Mouse (Mus musculus): Measurements from ENCODE around the gene Dzip1l.
A peak's percentile ranks its signal among the peaks of the same experiment; 100 is the strongest.

Gene Dzip1l

DNA sequence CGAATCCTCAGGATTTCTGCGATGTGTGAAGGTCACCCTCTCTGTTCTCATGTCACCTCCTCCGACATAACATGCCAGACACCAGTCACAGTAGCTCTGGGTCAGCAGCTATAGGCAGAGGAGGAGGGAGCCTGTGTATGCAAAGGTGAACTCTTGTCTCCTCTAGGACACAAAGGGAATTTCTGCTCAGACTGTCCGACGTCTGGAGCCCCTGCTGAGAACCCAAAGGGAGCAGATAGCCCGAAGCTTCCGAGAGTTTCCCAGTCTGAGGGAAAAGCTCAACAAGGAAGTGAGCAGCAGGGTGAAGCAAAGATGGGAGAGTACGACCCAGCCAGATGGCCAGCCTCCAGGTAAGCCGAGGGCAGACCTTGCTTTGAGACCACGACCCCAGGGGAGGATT lies 31.5 kb downstream of the Dzip1l start:
- DNase-seq (ENCODE audit: low read depth) = no peak

DNA sequence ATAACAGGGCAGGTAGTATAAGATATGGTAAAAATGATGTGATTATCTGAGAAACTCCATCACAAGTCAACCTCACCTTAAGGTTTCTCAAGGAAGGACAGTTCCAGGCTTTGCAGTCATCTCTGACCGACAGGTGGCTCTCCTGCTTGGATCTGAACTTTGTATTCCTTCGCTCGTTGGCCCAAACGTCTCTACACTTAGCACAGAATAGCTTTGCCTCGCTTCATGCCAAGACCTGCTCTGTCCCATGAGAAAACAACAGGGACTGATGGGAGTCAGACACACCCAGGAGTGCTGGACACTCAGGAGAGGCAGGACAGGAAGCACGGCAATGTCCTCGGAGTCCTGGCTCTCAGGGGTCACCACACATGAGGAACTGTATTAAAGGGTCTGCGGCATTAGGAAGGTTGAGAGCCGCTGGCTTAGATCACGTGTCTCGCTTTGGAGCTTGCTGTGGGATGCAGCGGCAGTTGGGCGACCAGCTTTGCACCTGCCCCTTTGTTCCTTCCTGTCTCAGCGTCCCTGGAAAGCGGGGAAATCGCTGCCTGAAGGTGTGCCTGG lies 32.4 kb downstream of the Dzip1l start:
- no peak for DNase-seq (ENCODE audit: low read depth)

DNA sequence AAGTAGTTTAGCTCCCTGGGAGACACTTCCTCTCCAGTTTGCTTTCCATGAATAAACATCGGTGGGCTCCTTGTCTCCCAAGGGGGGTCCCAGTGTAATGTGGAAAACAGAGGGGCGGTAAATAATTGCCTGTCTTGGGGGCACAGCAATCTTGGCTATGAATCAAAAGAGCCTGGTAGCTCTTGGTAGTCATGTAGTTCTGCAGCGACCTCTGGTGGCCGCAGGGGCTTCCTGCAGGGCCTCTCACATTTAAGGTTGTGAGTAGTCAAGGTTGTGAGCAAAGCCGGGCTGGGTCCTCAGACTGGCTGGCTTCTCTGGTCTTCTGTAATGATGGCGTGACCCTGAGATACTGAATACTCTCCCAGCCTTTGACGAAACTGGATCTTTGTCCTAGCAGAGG lies 33.1 kb downstream of the Dzip1l start:
- DNase-seq (ENCODE audit: low read depth) = peak; percentile 56

DNA sequence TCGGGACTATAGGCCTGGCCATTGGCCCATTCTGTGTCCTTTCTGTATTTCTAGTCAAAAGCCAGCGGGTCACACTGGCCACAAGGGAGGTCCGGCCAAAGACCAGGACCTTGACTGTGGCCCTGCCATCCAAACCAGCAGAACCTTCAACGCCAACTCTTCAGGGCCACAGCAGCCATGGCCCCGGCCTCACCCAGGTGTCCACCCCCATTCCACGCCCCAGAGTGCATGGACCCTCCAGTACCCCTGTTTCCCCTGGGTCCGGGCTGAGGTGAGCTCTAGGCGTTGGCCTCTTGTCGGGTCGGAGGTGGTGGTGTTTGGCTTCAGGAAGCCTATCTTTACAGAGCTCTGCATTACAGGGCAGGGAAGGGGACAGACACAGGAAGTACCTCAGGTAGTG lies 33.6 kb downstream of the Dzip1l start:
- DNase-seq (ENCODE audit: low read depth) = no peak

DNA sequence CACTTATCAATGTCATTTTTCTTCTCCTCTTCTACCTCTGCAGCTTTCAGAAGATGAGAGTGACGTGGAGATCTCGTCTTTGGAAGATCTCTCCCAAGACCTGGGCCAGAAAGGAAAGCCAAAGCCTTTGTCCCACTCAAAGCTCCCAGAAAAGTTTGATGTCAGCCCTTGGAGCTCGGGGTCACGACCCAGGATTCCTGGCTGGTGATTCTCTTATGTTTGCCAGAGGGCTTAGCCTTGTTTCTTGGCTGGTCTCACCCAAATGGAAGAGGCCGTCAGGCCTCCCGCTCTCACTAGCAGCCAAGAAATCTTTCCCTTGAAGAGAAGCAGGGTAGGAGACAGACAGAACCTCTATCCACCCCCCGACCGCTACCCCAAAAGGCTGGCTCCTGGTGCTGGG lies 38.3 kb downstream of the Dzip1l start:
- no peak for DNase-seq (ENCODE audit: low read depth)

DNA sequence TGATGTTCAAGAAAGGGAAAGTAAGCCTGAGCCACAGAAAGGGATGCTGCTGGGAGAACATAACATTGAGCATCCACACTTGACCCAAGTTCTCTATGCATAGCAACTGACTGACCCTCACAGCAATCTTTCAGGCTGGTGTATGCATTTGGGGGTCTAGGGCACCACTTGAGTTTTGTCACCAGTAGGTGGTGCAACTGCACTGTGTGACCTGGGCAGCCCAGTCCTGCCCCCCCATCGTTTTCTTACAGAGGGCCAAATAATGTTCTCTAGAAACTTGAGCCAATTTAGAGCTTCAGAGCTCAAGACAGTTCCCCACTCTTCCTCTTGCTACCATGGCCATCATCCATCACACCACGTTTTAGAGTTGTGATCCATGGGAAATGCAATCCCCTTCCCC lies 42.3 kb downstream of the Dzip1l start:
- DNase-seq (ENCODE audit: low read depth) = no peak

DNA sequence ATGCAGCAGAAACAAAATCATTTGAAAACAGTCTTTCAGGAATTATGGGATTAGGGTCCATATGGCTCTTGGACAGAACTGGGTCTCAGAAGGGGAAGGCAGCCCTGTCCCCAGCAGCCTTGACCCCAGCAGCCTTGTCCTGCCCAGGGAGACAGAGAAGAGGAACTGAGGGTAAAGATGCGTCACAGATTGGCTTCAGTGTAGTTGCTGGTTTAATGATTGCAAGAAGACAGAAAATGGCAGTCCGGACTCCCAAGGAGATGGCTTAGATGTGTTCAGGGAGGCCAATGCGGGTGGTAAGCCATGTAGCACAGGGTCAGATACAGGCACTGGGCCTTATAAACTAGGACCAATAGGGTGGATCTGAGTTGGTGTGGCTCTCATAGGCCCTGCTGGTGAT lies 46.4 kb downstream of the Dzip1l start:
- DNase-seq (ENCODE audit: low read depth) = no peak

DNA sequence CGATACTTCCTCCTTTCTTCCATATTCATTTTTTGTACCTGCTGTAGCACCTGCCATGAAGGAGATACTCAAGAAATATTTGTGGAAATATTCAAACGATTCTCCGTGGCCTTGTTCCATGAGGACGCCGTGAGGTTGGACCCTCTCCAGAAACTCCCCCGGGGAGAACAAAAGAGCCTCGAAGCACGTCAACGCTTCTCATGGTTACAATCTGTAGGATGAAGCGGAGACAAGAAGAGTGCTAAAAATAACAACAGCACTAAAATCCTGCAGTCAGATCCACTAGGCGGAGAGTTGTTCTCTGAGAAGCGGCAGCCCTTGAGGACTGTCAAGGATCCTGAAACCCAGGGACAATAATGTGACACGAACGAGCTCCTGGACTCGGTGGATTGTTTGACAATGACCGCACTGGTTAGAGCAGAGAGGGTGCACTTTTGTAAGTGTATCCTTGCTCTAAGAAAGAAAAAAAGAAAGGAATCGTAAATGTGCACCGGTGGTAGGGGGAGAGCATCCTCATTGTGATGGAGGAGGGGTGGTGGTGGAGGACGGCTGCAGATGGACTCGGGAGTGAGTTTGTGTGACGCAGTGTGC lies 52.8 kb downstream of the Dzip1l start:
- DNase-seq (ENCODE audit: low read depth) = no peak

DNA sequence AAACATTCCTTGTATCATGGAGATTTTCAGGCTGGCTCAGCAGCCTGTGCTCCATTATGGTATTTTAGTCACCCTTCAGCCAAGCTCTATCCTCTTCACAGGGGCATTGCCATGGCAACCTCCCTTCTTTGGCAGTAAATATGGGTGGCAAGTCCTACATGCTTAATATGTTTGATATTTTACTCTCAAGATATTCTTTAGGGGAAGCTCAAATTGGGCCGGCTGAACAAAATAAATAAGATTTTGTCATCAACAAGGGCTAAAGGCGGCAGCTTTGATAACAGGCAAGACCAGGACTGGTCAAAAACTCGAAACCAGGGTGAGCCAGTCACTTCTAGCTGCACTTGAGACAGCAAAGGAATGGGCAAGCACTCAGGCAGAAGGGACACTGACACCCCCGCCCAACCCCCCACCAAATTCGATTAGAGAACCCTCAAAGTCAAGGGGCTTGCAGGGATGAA lies 55.8 kb downstream of the Dzip1l start:
- DNase-seq (ENCODE audit: low read depth) = no peak

DNA sequence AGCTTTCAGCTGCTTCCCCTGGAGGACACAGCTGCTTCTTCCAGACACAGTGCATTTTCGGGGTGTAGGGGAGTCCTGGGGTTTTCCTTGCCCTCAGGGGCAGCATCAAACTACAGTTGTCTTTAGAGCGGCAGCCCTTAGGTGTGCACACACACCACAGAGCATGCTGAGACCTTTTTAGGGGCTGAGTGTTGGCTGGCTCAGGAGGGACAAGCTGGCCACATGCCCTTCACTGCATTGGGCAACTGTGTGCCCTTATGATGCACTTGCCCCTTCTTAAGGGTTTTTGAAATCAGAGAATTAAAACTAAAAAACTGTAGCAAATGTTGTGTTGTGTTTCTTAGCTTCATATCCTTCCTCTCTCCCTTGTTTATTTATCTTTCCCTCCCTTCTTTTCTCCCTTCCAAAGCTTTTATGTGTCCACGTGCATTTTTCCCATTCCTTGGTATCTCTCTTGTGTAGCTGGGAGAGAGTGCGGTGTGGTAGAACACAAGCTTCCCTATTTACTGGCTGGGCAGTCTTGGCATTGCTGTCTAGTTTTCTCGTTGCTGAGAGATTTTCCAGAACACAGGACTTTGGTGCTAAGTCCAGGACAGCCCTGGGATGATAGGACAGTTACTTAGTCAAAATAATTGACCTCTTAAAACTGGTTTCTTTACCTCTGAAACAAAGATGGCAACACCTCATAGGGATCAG lies 56.4 kb downstream of the Dzip1l start:
- DNase-seq (ENCODE audit: low read depth) = no peak

DNA sequence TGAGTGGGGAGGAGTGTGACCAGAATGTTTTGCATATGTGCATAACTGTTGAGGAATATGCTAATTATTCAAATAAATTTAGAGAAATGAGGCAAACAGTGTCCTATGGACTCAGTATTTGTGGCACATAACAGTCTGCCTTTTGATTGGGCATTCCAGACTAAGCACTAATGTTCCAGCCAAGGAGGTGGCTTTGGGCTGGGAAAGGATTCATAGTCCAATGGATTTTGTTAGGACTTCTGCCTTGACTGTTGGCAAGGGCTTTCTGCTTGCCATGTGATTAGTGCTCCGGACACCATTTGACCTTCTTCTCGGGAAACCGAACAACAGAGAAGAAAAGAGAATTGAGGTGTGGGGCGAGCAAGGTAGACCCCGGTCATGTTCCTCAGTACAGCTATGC lies 60.5 kb downstream of the Dzip1l start:
- DNase-seq (ENCODE audit: low read depth) = no peak

DNA sequence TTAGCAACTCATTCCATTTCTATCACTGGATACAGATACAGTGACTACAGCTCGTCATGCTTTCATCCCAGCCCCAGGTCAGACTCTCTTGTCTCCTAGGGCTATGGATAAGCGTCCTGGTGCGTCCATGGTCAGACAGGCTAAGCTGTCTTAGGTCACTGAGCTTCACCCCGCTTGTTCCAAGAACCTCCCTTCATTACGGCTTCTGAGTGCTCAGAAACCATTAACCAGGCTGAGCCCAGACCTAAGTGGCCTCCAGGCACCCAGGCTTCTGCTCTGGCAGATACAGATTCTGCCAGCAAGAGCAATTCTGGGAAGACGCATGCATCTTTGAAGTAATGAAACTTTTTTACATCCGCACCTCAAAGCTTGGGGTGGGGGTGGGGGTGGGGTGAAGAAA lies 61.1 kb downstream of the Dzip1l start:
- DNase-seq (ENCODE audit: low read depth) = no peak

DNA sequence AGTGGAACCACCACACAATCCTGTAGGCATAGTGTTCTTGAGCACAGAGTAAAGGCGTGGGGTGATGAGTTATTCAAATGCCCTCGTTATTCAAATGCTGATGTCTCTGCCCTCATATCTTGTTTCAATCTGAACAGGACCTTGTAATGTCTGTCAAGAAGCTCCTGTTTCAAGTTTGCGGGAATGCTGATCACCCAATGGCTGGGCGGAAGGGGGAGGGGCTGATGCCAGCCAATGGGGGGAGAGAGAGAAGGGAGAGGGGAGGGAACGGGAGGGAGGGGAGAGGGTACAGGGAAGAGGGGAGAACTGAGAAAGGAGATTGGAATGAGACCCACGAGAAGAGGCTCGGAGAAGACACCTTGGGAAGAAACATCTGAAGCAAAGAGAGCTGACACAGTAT lies 65.7 kb downstream of the Dzip1l start:
- no peak for DNase-seq (ENCODE audit: low read depth)

DNA sequence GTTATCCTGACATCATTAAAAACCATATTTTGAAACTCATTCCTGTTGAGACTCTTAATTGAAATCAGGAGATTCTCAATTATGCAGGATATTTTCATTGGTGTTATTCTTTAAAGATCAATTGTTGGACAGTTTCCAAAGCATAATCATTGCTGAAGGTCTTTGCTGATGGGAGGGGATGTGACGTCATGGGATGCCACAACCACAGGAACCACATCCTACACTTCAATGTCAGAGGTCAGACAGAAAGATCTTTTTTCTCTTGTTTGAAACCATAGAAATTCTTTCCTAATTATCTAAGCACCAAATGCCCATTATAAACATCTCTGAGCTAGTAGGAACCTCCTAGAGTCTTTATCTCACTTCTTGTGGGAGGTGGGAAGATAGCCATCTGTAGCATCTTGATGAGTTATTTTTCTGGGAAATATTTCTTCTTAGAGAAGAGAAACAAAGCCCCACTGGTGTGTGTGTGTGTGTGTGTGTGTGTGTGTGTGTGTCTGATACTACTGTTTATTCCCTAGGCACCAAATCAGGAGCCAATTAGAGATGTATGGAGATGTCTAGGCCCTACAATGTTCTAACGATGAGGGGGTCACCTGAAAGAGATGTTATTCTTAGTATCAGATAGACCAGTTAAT lies 70.6 kb downstream of the Dzip1l start:
- DNase-seq (ENCODE audit: low read depth) = no peak

DNA sequence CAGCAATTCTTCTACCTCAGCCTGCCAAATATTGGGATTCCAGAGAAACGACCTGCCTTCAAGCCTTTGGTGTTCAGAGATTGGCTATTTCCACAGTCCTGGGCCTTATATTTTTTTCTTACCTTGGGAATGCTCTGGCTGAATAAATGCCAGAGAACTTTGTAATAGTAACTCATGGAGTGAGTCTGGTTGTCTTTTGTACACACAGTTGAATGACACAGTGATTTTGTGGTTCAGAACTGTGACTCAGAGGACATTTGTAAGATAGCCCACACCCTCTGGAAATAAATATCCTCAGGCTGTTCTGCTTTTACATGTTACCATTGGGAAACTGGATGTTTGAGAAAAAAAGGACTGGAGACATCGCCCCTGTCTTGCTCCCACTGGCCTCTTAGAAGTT lies 71.9 kb downstream of the Dzip1l start:
- DNase-seq (ENCODE audit: low read depth) = no peak

DNA sequence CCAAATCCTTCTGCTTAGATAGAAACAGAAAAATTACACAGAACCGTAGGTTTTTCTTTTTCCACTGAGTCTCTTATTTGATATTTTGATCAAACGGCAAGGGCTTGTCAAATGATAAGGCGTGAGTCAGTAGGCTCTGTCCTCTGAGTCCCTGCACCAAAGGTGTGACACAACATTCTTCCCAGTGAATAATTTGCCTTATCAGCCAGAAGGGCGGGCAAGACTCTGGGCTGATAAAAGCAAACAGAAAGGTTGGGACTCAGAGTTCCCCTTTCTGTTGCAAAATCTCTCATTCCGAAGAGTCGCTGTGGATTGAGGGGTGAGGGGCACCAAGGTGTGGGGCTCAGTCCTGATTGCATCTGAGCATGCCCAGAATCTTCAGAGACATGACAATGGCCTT lies 72.9 kb downstream of the Dzip1l start:
- DNase-seq (ENCODE audit: low read depth) = no peak

DNA sequence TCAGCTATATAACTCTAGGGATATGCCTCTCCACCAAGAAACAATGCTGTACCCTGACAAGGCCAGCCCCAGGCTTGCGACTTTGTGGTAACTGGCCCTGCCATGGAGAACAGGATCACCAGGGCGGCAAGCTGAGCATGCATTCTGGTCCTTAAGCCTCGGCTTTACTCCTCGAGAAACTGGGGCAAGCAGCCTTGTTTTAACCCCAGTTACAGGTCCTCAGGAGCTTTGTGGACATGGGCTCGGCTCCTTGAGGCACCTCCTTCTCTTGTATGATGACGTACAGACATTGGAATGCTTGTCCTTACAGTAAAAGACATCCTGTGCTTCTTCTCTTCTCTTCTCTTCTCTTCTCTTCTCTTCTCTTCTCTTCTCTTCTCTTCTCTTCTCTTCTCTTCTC lies 74.4 kb downstream of the Dzip1l start:
- no peak for DNase-seq (ENCODE audit: low read depth)

DNA sequence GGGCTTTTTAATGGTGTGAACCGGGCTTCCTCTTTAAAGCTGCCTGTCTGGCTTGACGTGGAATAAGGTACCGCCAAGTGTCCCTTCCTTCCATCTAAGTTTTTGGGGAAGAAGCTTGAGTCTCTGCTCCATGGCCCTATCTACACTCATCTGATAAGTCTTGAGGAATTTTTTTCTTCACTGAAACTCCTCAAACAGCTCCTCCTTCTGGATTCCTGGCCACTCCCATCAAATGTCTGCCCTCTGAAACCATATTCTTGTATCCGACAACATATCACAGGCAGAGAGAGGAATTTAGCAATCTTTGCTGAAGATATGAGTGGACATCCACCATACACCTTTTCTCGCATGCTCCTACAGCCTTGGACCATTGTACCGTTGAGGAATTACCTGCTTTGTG lies 77.0 kb downstream of the Dzip1l start:
- DNase-seq (ENCODE audit: low read depth) = no peak

DNA sequence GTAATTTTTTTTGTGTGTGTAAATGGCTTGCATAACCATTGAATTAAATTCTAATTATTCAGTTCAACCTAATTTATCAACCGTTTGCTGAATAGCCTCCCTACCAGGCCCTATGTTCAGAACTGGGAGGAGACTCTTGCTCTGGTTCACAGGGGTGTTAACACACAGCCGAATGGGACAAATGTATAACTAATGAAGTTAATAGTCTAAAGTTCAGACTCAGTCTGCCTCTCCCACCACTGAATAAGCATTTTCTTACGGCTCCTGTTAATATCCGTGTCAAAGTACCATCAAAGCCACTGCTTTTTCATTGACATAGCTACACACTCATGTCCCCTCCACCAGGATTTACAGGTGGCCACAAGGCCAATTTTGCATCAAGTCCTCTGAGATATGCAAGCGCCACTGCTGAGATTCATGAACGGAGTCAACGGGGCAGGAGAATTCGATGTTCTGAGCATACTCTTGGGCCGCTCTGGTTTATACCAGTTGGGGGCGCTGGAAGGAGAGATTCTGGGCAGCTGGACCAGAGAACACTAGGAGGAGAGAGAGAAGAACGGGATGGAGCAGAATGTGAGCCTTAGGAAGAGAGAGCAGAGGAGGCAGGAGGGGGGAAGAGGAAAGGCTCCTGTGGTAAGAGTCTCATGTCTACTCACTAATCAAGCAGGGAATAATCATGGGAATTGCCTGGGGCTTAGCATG lies 78.3 kb downstream of the Dzip1l start:
- no peak for DNase-seq (ENCODE audit: low read depth)

DNA sequence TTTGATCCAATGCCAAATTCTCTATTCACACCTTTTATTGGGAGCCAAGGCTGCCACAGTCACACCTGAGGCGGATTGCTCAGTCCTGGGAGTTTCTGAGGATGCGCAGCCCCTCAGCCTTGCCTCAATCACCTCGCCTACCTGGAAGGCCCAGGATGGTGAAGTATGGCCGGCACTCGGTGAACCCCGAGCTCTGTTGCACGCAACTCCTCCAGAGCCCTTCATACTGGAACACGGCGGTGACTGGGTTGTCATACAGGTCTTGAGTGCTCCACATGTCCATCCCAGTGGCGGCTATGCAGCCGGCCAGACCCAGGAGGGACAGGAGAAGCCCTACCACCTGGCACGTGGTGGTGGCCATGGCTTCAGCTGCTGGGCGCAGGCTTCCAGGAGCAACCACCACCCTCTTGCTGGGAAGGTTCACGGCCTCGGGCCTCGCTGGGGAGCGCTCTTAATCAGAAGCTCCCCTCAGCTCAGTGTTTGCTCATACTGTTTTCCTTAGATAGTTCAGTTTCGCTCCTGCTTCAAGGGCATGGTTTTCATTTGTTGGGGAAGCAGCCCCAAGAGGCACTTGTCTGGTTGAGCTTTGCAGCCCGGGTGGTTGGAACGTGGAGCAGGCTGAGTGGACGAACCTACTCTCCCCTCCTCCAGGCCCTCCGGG lies 80.4 kb downstream of the Dzip1l start:
- DNase-seq (ENCODE audit: low read depth) = no peak

DNA sequence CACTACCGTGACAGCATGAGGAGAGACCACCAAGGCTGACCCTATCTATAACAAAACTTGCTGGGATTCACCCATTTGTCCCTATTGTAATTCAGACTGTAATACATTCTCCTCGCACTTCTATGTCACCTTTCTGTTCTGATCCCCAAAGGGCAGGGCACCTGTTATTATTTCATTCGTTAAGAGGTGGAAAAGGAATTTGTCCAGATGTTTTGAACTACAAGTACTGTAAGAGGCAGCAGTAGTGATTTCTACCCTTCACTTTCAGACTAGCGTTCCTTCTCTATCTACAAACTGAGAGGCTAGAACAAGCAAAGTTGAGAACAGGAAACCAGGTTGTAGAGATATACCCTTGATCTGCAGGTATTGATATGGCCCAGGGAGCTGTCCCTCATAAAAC lies 81.0 kb downstream of the Dzip1l start:
- DNase-seq (ENCODE audit: low read depth) = no peak

DNA sequence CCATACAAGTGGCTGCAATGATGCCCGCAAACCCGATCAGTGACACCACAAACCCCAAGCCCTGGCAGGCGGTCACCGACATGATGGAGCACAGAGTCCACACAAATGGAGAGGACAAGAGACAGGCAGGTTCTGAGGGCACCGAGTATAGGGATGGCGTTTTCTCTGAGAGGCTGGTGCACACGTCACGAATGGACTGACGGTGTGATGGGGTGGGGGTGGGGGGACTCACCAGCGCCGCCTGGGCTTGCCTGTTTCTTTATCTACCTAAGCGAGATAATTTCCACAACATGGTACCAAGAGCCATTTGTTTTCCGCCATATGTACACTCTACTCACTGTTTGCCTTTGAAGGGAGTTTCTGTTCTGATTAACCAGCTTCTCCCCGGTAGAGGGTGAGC lies 87.8 kb downstream of the Dzip1l start, which contains the start of gene Cldn18:
Gene Cldn18 (minus strand): TSS at position 134 of the 400 bp plus-strand sequence.
- DNase-seq (ENCODE audit: low read depth) = no peak
